Mouse (Mus musculus) CH12.LX (cell line): ENCODE measurements around the gene BC030867. TPM values are rescaled to one million over a fixed set of nuclear protein-coding genes. Genes with fewer than 3 reads are reported as not detected.

Experiments used
- DNase-seq: peaks from one replicate; pipeline ENCODE4 v3.0.0-alpha.2; 2013; ENCODE audit errors: extremely low read depth
- H3K27ac ChIP-seq: 2 replicates; pipeline ENCODE4 v1.5.1; 2012; ENCODE audit warnings: low read depth, mild to moderate bottlenecking, control low read depth, moderate library complexity; ENCODE audit not compliant: insufficient read depth
- H3K27me3 ChIP-seq: replicated peaks from 2 replicates; pipeline ENCODE3; 2012; ENCODE audit warnings: inconsistent platforms
- H3K36me3 ChIP-seq, 2 experiments: replicated peaks in 1 of 2; 2 replicates each; pipeline versions ENCODE3 to v1.6.1; 2012; ENCODE audit warnings: inconsistent platforms in 1 of 2, low read length in 1 of 2, mild to moderate bottlenecking in 1 of 2, mixed read lengths in 1 of 2, moderate library complexity in 1 of 2; ENCODE audit not compliant: control insufficient read depth in 1 of 2, insufficient read depth in 1 of 2
- H3K4me1 ChIP-seq, 2 experiments: 2 replicates each; pipeline ENCODE4 v1.6.1; 2012; ENCODE audit warnings: inconsistent platforms in 1 of 2, moderate library complexity in 1 of 2; ENCODE audit not compliant: insufficient read depth in 2 of 2, control insufficient read depth in 1 of 2
- H3K4me2 ChIP-seq: 2 replicates; pipeline ENCODE4 v1.6.1; 2012; ENCODE audit warnings: low read depth, mild to moderate bottlenecking, control low read depth; ENCODE audit not compliant: poor library complexity, insufficient read depth, severe bottlenecking
- H3K4me3 ChIP-seq, 3 experiments: fragments of 150-350 bp in 1 of 3; sonication (generic) in 1 of 3; replicated peaks in 1 of 3; 2 replicates each; pipeline versions ENCODE3 to v1.5.1; 2011 to 2012; ENCODE audit warnings: low read depth in 2 of 3, low read length in 2 of 3, mild to moderate bottlenecking in 2 of 3, moderate library complexity in 2 of 3, control low read depth in 1 of 3, improper control_type of control experiment in 1 of 3, inconsistent platforms in 1 of 3, mixed read lengths in 1 of 3; ENCODE audit not compliant: poor library complexity in 1 of 3
- H3K79me2 ChIP-seq: replicated peaks from 2 replicates; pipeline ENCODE4 v1.6.1; 2012; ENCODE audit warnings: mild to moderate bottlenecking, moderate library complexity; ENCODE audit not compliant: control insufficient read depth, poor library complexity, insufficient read depth, severe bottlenecking; ENCODE audit errors: extremely low read depth
- H3K9ac ChIP-seq: 2 replicates; pipeline ENCODE4 v1.6.1; 2012; ENCODE audit warnings: low read depth, mild to moderate bottlenecking, control low read depth, moderate library complexity; ENCODE audit not compliant: insufficient read depth
- H3K9me3 ChIP-seq: replicated peaks from 2 replicates; pipeline ENCODE3; 2012; ENCODE audit warnings: low read length, inconsistent platforms, mixed read lengths
- CHD2 ChIP-seq: IDR thresholded peaks from 2 replicates; pipeline ENCODE4 v1.6.1; 2011; ENCODE audit warnings: low read length, improper control_type of control experiment
- CTCF ChIP-seq, 2 experiments: IDR thresholded peaks in 1 of 2; conservative IDR thresholded peaks in 1 of 2; 2 replicates each; pipeline ENCODE4 v1.5.1; 2011 to 2012; ENCODE audit warnings: low read depth in 2 of 2, low read length in 2 of 2, improper control_type of control experiment in 1 of 2, inconsistent platforms in 1 of 2, mild to moderate bottlenecking in 1 of 2, moderate library complexity in 1 of 2
- E2F4 ChIP-seq: IDR thresholded peaks from 2 replicates; pipeline ENCODE4 v1.6.1; 2011; ENCODE audit warnings: low read depth, low read length, improper control_type of control experiment; ENCODE audit not compliant: insufficient replicate concordance
- EP300 ChIP-seq: IDR thresholded peaks from 2 replicates; pipeline ENCODE4 v1.6.1; 2011; ENCODE audit warnings: low read length, improper control_type of control experiment
- ETS1 ChIP-seq: conservative IDR thresholded peaks from 2 replicates; pipeline ENCODE4 v1.6.1; 2012; ENCODE audit warnings: low read depth, mild to moderate bottlenecking, inconsistent platforms, low read length, improper control_type of control experiment, moderate library complexity
- HCFC1 ChIP-seq: IDR thresholded peaks from 2 replicates; pipeline ENCODE4 v1.6.1; 2012; ENCODE audit warnings: low read depth, mild to moderate bottlenecking, inconsistent platforms, low read length, improper control_type of control experiment
- IRF4 ChIP-seq: IDR thresholded peaks from 2 replicates; pipeline ENCODE4 v1.6.1; 2014; ENCODE audit warnings: low read depth, mild to moderate bottlenecking, inconsistent platforms, low read length, improper control_type of control experiment
- JUND ChIP-seq: conservative IDR thresholded peaks from 2 replicates; pipeline ENCODE4 v1.6.1; 2011; ENCODE audit warnings: low read depth, low read length, improper control_type of control experiment
- MAFK ChIP-seq: IDR thresholded peaks from 2 replicates; pipeline ENCODE4 v1.6.1; 2011; ENCODE audit warnings: low read length, improper control_type of control experiment; ENCODE audit not compliant: insufficient replicate concordance
- MAX ChIP-seq: IDR thresholded peaks from 2 replicates; pipeline ENCODE4 v1.6.1; 2011; ENCODE audit warnings: low read length, improper control_type of control experiment
- MAZ ChIP-seq: IDR thresholded peaks from 2 replicates; pipeline ENCODE4 v1.6.1; 2012; ENCODE audit warnings: low read depth, mild to moderate bottlenecking, inconsistent platforms, low read length, improper control_type of control experiment, moderate library complexity
- MEF2A ChIP-seq: IDR thresholded peaks from 2 replicates; pipeline ENCODE4 v1.6.1; 2014; ENCODE audit warnings: low read depth, mild to moderate bottlenecking, inconsistent platforms, low read length, improper control_type of control experiment, borderline replicate concordance
- MXI1 ChIP-seq: IDR thresholded peaks from 2 replicates; pipeline ENCODE4 v1.6.1; 2011; ENCODE audit warnings: mild to moderate bottlenecking, low read depth, low read length, improper control_type of control experiment
- NELFE ChIP-seq: IDR thresholded peaks from 2 replicates; pipeline ENCODE4 v1.6.1; 2011; ENCODE audit warnings: low read depth, low read length, improper control_type of control experiment
- POLR2AphosphoS2 ChIP-seq: IDR thresholded peaks from 2 replicates; pipeline ENCODE4 v1.6.1; 2011; ENCODE audit warnings: low read depth, low read length, improper control_type of control experiment
- RAD21 ChIP-seq: IDR thresholded peaks from 2 replicates; pipeline ENCODE4 v1.6.1; 2011; ENCODE audit warnings: low read depth, mild to moderate bottlenecking, low read length, improper control_type of control experiment, moderate library complexity
- RCOR1 ChIP-seq: conservative IDR thresholded peaks from 2 replicates; pipeline ENCODE4 v1.6.1; 2012; ENCODE audit warnings: low read depth, mild to moderate bottlenecking, inconsistent platforms, low read length, improper control_type of control experiment
- SIN3A ChIP-seq: IDR thresholded peaks from 2 replicates; pipeline ENCODE4 v1.6.1; 2012; ENCODE audit warnings: low read length, improper control_type of control experiment, inconsistent platforms
- SMC3 ChIP-seq: IDR thresholded peaks from 2 replicates; pipeline ENCODE4 v1.6.1; 2011; ENCODE audit warnings: low read depth, low read length, improper control_type of control experiment
- TCF12 ChIP-seq: IDR thresholded peaks from 2 replicates; pipeline ENCODE4 v1.6.1; 2014; ENCODE audit warnings: low read depth, mild to moderate bottlenecking, inconsistent platforms, low read length, improper control_type of control experiment
- UBTF ChIP-seq: IDR thresholded peaks from 2 replicates; pipeline ENCODE4 v1.6.1; 2012; ENCODE audit warnings: low read depth, mild to moderate bottlenecking, inconsistent platforms, low read length, improper control_type of control experiment, moderate library complexity
- USF1 ChIP-seq: IDR thresholded peaks from 2 replicates; pipeline ENCODE4 v1.6.1; 2014; ENCODE audit warnings: low read depth, mild to moderate bottlenecking, inconsistent platforms, low read length, improper control_type of control experiment
- ZKSCAN1 ChIP-seq: IDR thresholded peaks from 2 replicates; pipeline ENCODE4 v1.6.1; 2012; ENCODE audit warnings: low read depth, inconsistent platforms, low read length, improper control_type of control experiment, borderline replicate concordance
- dilution Hi-C: fragments of 300-500 bp; cut with MboI; formaldehyde crosslinking; loops from 2 replicates; pipeline ENCODE4 v1.14.3; 2020; ENCODE audit warnings: low sequenced_read_pairs; ENCODE audit not compliant: extremely low pct_unique_long_range_greater_than_20kb, extremely low pct_ligation_motif_present
- in situ Hi-C: fragments of 300-500 bp; cut with MboI; formaldehyde crosslinking; loops from 3 replicates; pipeline ENCODE4 v1.14.3; 2019; ENCODE audit warnings: low sequenced_read_pairs, low pct_ligation_motif_present, low pct_unique_long_range_greater_than_20kb, mixed read lengths
- polyA plus RNA-seq: library from polyadenylated mRNA; unstranded; fragments of >175 nt; gene quantifications from 2 replicates; pipeline ENCODE4 v1.2.1, GENCODE M21; 2012; ENCODE audit warnings: low read depth; ENCODE audit not compliant: insufficient read length
- total RNA-seq, 2 experiments: library from RNA; depleted of rRNA; stranded (reverse); fragments of 300-350 nt in 1 of 2; fragments of >200 nt in 1 of 2; gene quantifications; 2 replicates each; pipeline ENCODE4 v1.2.3; 2012 to 2014

The BC030867 gene
- total and polyA plus RNA-seq, 3 experiments, result 11.4 to 34.0 (median 26.2) TPM

GRCm38 (mm10) chr11:102230006-102230741, 18.5 kb upstream of the BC030867 start, which contains the start of gene Hdac5 (continued):
- TF ChIP-seq MAZ (peak; percentile 95), ZKSCAN1 (no peak), IRF4 (peak; percentile 45; the same call in 1 of the 2 replicates), MEF2A (peak; percentile 100), SMC3 (no peak), MXI1 (peak; percentile 68), RAD21 (no peak), NELFE (peak; percentile 78), HCFC1 (peak; percentile 62), RCOR1 (0 out of 2 replicates have a peak, but pooled peaks have one; percentile 58)

GRCm38 (mm10) chr11:102236022-102236421, 12.7 kb upstream of the BC030867 start:
- no peaks in the 10 kb centered on the region for H3K4me1 ChIP-seq
- TF ChIP-seq SMC3, result no peak
- no peak for TF ChIP-seq E2F4
- no peak for TF ChIP-seq CHD2
- TF ChIP-seq MEF2A, result no peak
- no peak for TF ChIP-seq SIN3A
- TF ChIP-seq RAD21, result no peak
- no peak for TF ChIP-seq UBTF
- no peak for TF ChIP-seq EP300
- no peak for TF ChIP-seq ETS1
- no peak for TF ChIP-seq NELFE
- no peak for TF ChIP-seq CTCF (conservative IDR thresholded peaks at IDR 0.05 in 1 of 2, IDR thresholded peaks at IDR 0.05 in 1 of 2; ENCODE audit: low read depth in 2 of 2, low read length in 2 of 2)
- TF ChIP-seq MAX, result no peak
- TF ChIP-seq MXI1, result no peak
- no peak for TF ChIP-seq USF1
- no peak for TF ChIP-seq HCFC1
- TF ChIP-seq JUND, result no peak
- no peak for TF ChIP-seq TCF12
- TF ChIP-seq MAFK, result no peak
- no peak for TF ChIP-seq POLR2AphosphoS2
- TF ChIP-seq ZKSCAN1, result no peak
- TF ChIP-seq, all 38 proteins: peak for 0
- H3K27ac ChIP-seq, result no peak overlapping the region
- no peak overlapping the region for H3K9ac ChIP-seq
- peaks cover 53% of the 10 kb centered on the region for H3K27me3 ChIP-seq
- H3K4me2 ChIP-seq, result no peak overlapping the region
- H3K36me3 ChIP-seq, result no peaks in the 10 kb centered on the region
- DNase-seq, result no peak
- no peaks in the 10 kb centered on the region for H3K79me2 ChIP-seq
- dilution Hi-C loops (no loop called here), in situ Hi-C loops (no loop called here)
- H3K9me3 ChIP-seq, result no peaks in the 10 kb centered on the region
- no peak overlapping the region for H3K4me3 ChIP-seq
